Mouse (Mus musculus) CD4-positive, CD25-positive, alpha-beta regulatory T cell, adult 2 months (primary cell): Measurements from ENCODE around the gene Dexi.

Experiments
- DNase-seq: peaks from one replicate; pipeline ENCODE4 v3.0.0-alpha.2; 2012; ENCODE audit warnings: low read depth, low spot score

Gene Dexi

GRCm38 (mm10) chr16:10542698-10543365 is at the start of gene Dexi:
TSS of gene Dexi (minus strand) at chr16:10543054.
- peak; percentile 97 for DNase-seq

GRCm38 (mm10) chr16:10586546-10586945 is 43.7 kb upstream of the Dexi start:
- peak; percentile 78 for DNase-seq

GRCm38 (mm10) chr16:10585165-10585564 is 42.3 kb upstream of the Dexi start:
- peak; percentile 73 for DNase-seq

GRCm38 (mm10) chr16:10581234-10581898 is 38.5 kb upstream of the Dexi start:
- no peak for DNase-seq

GRCm38 (mm10) chr16:10578376-10578775 is 35.5 kb upstream of the Dexi start:
- DNase-seq, result no peak

- DNase-seq, result no peak
Measured at GRCm38 (mm10) chr16:10577548-10577947, 34.7 kb upstream of the Dexi start.

- DNase-seq, result no peak
Measured at GRCm38 (mm10) chr16:10575915-10576314, 33.1 kb upstream of the Dexi start.

GRCm38 (mm10) chr16:10574936-10575335 is 32.1 kb upstream of the Dexi start:
- DNase-seq, result no peak

GRCm38 (mm10) chr16:10571820-10572219 is 29.0 kb upstream of the Dexi start:
- peak; percentile 69 for DNase-seq

GRCm38 (mm10) chr16:10570708-10571107 is 27.9 kb upstream of the Dexi start:
- no peak for DNase-seq

GRCm38 (mm10) chr16:10569809-10570395 is 27.0 kb upstream of the Dexi start:
- DNase-seq, result no peak

GRCm38 (mm10) chr16:10567153-10567552 is 24.3 kb upstream of the Dexi start:
- peak; percentile 53 for DNase-seq

GRCm38 (mm10) chr16:10565278-10565885 is 22.5 kb upstream of the Dexi start:
- DNase-seq, result peak; percentile 91

GRCm38 (mm10) chr16:10559991-10560390 is 17.1 kb upstream of the Dexi start:
- no peak for DNase-seq

GRCm38 (mm10) chr16:10553858-10554257 is 11.0 kb upstream of the Dexi start:
- DNase-seq, result no peak

- DNase-seq, result no peak
Measured at GRCm38 (mm10) chr16:10551592-10551991, 8.7 kb upstream of the Dexi start.

GRCm38 (mm10) chr16:10549600-10549999 is 6.7 kb upstream of the Dexi start:
- DNase-seq, result no peak

- no peak for DNase-seq
Measured at GRCm38 (mm10) chr16:10548938-10549337, 6.1 kb upstream of the Dexi start.

- DNase-seq, result no peak
Measured at GRCm38 (mm10) chr16:10546865-10547264, 4.0 kb upstream of the Dexi start.

GRCm38 (mm10) chr16:10544995-10545622 is 2.3 kb upstream of the Dexi start, which contains the start of gene Clec16a:
TSS of gene Clec16a (plus strand) at chr16:10545339.
- DNase-seq, result peak; percentile 98

- DNase-seq, result no peak
Measured at GRCm38 (mm10) chr16:10542266-10542665, 588 bp downstream of the Dexi start.

- peak; percentile 38 for DNase-seq
Measured at GRCm38 (mm10) chr16:10541598-10541930, 1.3 kb downstream of the Dexi start.
